10 mouse cellular contexts compared by ENCODE assay signal in the genomic region with DNA sequence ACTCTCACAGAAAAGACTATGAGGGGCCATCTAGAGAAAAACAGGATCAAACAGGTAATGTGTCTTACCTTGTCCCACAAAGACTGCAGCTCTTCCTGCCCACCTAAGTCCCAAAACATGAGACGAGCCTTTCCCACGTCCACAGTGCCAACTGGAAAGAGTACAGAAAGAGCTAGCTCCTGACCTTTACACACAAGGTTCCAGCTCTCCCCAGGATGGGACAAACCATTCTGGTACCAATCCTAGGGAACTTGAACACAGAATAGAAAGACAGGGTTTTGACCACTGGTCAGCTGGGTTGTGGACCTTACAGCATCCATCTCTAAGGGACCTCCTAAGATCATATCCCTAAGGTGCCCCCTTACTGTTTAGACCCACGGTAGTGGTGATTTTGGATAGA. TPM values are rescaled to one million over a fixed set of nuclear protein-coding genes. Genes with fewer than 3 reads are reported as not detected.
DNase-seq lines count a peak whose midpoint lies in the region; ATAC-seq and TF ChIP-seq lines count a peak whose summit lies in the region.
"Had no signal": no experiment of that assay in that cellular context is flagged by ENCODE, and none has a peak within 500 bp of the region (broad histone marks: within the 10 kb centered on the region; RNA-seq: fewer than 3 reads in every experiment).

No protein-coding gene starts in this region.

- peaks cover 32% of the 10 kb centered on the region for H3K4me1 ChIP-seq in kidney, embryonic 15.5 days
- peaks cover 10% of the 10 kb centered on the region for H3K4me1 ChIP-seq in cortical plate, adult 2 months (ENCODE audit: control insufficient read depth, insufficient read depth, low read length)
- peaks cover 29% of the 10 kb centered on the region for H3K4me1 ChIP-seq in hindbrain, embryonic 16.5 days (ENCODE audit: control insufficient read depth, insufficient read depth, low read depth, low read length)
- H3K4me1 ChIP-seq in midbrain, embryonic 14.5 days (ENCODE audit: control insufficient read depth, insufficient read depth, low read length) = peaks cover 26% of the 10 kb centered on the region

- peaks cover 53% of the 10 kb centered on the region for H3K36me3 ChIP-seq in kidney, embryonic 15.5 days
- peaks cover 16% of the 10 kb centered on the region for H3K36me3 ChIP-seq in hindbrain, embryonic 16.5 days (ENCODE audit: control insufficient read depth, insufficient read depth, low read length)
- peaks cover 45% of the 10 kb centered on the region for H3K36me3 ChIP-seq in midbrain, embryonic 14.5 days (ENCODE audit: control insufficient read depth, insufficient read depth, low read length)

- no peak for ATAC-seq in kidney, embryonic 15.5 days (replicated peaks; ENCODE audit: low FRiP score)
- ATAC-seq in hindbrain, embryonic 16.5 days = no peak
- no peak for ATAC-seq in midbrain, embryonic 14.5 days (ENCODE audit: low FRiP score, low TSS enrichment)

- WGBS in kidney, embryonic 15.5 days = 82% methylated on average over 3 of the region's 3 CpGs
- 81% methylated on average over 3 of the region's 3 CpGs for WGBS in hindbrain, embryonic 16.5 days
- WGBS in midbrain, embryonic 14.5 days = 86% methylated on average over 3 of the region's 3 CpGs

- TF ChIP-seq CTCF in cortical plate, adult 2 months (IDR thresholded peaks at IDR 0.05; ENCODE audit: extremely low read depth, insufficient read depth, low read length) = no peak

- H3K4me2 ChIP-seq in kidney, embryonic 15.5 days = peak overlapping the region; percentile 92
- peak overlapping the region; percentile 69 for H3K4me2 ChIP-seq in hindbrain, embryonic 16.5 days (ENCODE audit: low read length)
- peak overlapping the region; percentile 98 for H3K4me2 ChIP-seq in midbrain, embryonic 14.5 days (ENCODE audit: low read length)

- no peaks in the 10 kb centered on the region for H3K9me3 ChIP-seq in kidney, embryonic 15.5 days (replicated peaks)
- no peaks in the 10 kb centered on the region for H3K9me3 ChIP-seq in hindbrain, embryonic 16.5 days (ENCODE audit: control insufficient read depth, low read length)
- no peaks in the 10 kb centered on the region for H3K9me3 ChIP-seq in midbrain, embryonic 14.5 days (ENCODE audit: control insufficient read depth, low read length)

- no peak for DNase-seq in kidney, adult 8-10 months
- DNase-seq in midbrain, embryonic 14.5 days = no peak
- no peak for DNase-seq in urinary bladder, postnatal 14 days (ENCODE audit: low spot score)
- no peak for DNase-seq in adrenal gland, postnatal 25 days
- no peak for DNase-seq in right cerebral cortex, adult 2 months (ENCODE audit: low spot score in 2 of 2)
- DNase-seq: kidney, postnatal 25 days had no signal

- H3K4me3 ChIP-seq in kidney, embryonic 15.5 days (replicated peaks) = peak overlapping the region; percentile 92
- peak overlapping the region; percentile 89; the same call in 1 of the 2 replicates for H3K4me3 ChIP-seq in cortical plate, adult 2 months (ENCODE audit: insufficient read depth, low read length)
- H3K4me3 ChIP-seq in hindbrain, embryonic 16.5 days (ENCODE audit: low read length) = peak overlapping the region; percentile 52
- peak overlapping the region; percentile 85 for H3K4me3 ChIP-seq in midbrain, embryonic 14.5 days (replicated peaks; ENCODE audit: low read depth, low read length)

- TF ChIP-seq POLR2A in cortical plate, adult 2 months (IDR thresholded peaks at IDR 0.05; ENCODE audit: extremely low read depth, insufficient read depth, low read length) = no peak

- H3K27me3 ChIP-seq in kidney, embryonic 15.5 days = no peaks in the 10 kb centered on the region
- no peaks in the 10 kb centered on the region for H3K27me3 ChIP-seq in hindbrain, embryonic 16.5 days (replicated peaks; ENCODE audit: control insufficient read depth, insufficient read depth, low read length)
- H3K27me3 ChIP-seq in midbrain, embryonic 14.5 days (ENCODE audit: control insufficient read depth, insufficient read depth, low read length) = no peaks in the 10 kb centered on the region

- H3K27ac ChIP-seq in kidney, embryonic 15.5 days = no peak overlapping the region
- no peak overlapping the region for H3K27ac ChIP-seq in cortical plate, adult 2 months (ENCODE audit: insufficient read depth, low read length)
- H3K27ac ChIP-seq in hindbrain, embryonic 16.5 days (ENCODE audit: low read depth, low read length) = no peak overlapping the region
- no peak overlapping the region for H3K27ac ChIP-seq in midbrain, embryonic 14.5 days (replicated peaks; ENCODE audit: low read depth, low read length)

- peak overlapping the region; percentile 91 for H3K9ac ChIP-seq in kidney, embryonic 15.5 days
- peak overlapping the region; percentile 78 for H3K9ac ChIP-seq in hindbrain, embryonic 16.5 days (ENCODE audit: low read depth, low read length)
- H3K9ac ChIP-seq in midbrain, embryonic 14.5 days (replicated peaks; ENCODE audit: low read length) = peak overlapping the region; percentile 86

RNA-seq across cellular contexts. Expression of gene Zgpat, which starts 0.8 kb away (rescaled TPM):
- polyA plus RNA-seq in kidney, embryonic 15.5 days (2015; fragmentation: Nextera tagmentation; extraction: Ambion mirVana) = 41.7 and 43.7 TPM in 2 replicates
- polyA plus RNA-seq in cortical plate, adult 2 months (2012; rRNA removed) = 89.3 and 99.8 TPM in 2 replicates
- 75.0 and 83.7 TPM in 2 replicates for polyA plus RNA-seq in hindbrain, embryonic 16.5 days (2015; fragmentation: Nextera tagmentation; extraction: Ambion mirVana)
- 65.0 and 67.7 TPM in 2 replicates for polyA plus RNA-seq in midbrain, embryonic 14.5 days (2014; fragmentation: Nextera tagmentation; extraction: Ambion mirVana)
- 51.2 and 61.6 TPM in 2 replicates for total RNA-seq in adrenal gland, postnatal 25 days (2021)

RNA-seq across cellular contexts. Expression of gene Arfrp1, which starts 1.3 kb away (rescaled TPM):
- 69.4 and 71.8 TPM in 2 replicates for polyA plus RNA-seq in kidney, embryonic 15.5 days (2015; fragmentation: Nextera tagmentation; extraction: Ambion mirVana)
- polyA plus RNA-seq in cortical plate, adult 2 months (2012; rRNA removed) = 70.9 and 72.7 TPM in 2 replicates
- 83.5 and 87.2 TPM in 2 replicates for polyA plus RNA-seq in hindbrain, embryonic 16.5 days (2015; fragmentation: Nextera tagmentation; extraction: Ambion mirVana)
- 65.8 and 76.2 TPM in 2 replicates for polyA plus RNA-seq in midbrain, embryonic 14.5 days (2014; fragmentation: Nextera tagmentation; extraction: Ambion mirVana)
- total RNA-seq in adrenal gland, postnatal 25 days (2021) = 40.8 and 49.7 TPM in 2 replicates

RNA-seq across cellular contexts. Expression of gene Lime1, which starts 15.9 kb away (rescaled TPM):
- polyA plus RNA-seq in kidney, embryonic 15.5 days (2015; fragmentation: Nextera tagmentation; extraction: Ambion mirVana) = 22.6 and 26.7 TPM in 2 replicates
- 66.5 and 71.4 TPM in 2 replicates for polyA plus RNA-seq in cortical plate, adult 2 months (2012; rRNA removed)
- polyA plus RNA-seq in hindbrain, embryonic 16.5 days (2015; fragmentation: Nextera tagmentation; extraction: Ambion mirVana) = 46.4 and 56.5 TPM in 2 replicates
- 43.7 and 50.1 TPM in 2 replicates for polyA plus RNA-seq in midbrain, embryonic 14.5 days (2014; fragmentation: Nextera tagmentation; extraction: Ambion mirVana)
- 24.7 and 33.2 TPM in 2 replicates for total RNA-seq in adrenal gland, postnatal 25 days (2021)

RNA-seq across cellular contexts. Expression of gene Rtel1, which starts 44.4 kb away (rescaled TPM):
- polyA plus RNA-seq in kidney, embryonic 15.5 days (2015; fragmentation: Nextera tagmentation; extraction: Ambion mirVana) = 41.8 and 44.7 TPM in 2 replicates
- 55.5 and 62.0 TPM in 2 replicates for polyA plus RNA-seq in cortical plate, adult 2 months (2012; rRNA removed)
- 33.7 and 38.2 TPM in 2 replicates for polyA plus RNA-seq in hindbrain, embryonic 16.5 days (2015; fragmentation: Nextera tagmentation; extraction: Ambion mirVana)
- 40.3 and 46.9 TPM in 2 replicates for polyA plus RNA-seq in midbrain, embryonic 14.5 days (2014; fragmentation: Nextera tagmentation; extraction: Ambion mirVana)
- 43.4 and 44.7 TPM in 2 replicates for total RNA-seq in adrenal gland, postnatal 25 days (2021)

RNA-seq across cellular contexts. Expression of gene Stmn3, which starts 49.6 kb away (rescaled TPM):
- 5.1 and 17.3 TPM in 2 replicates for polyA plus RNA-seq in kidney, embryonic 15.5 days (2015; fragmentation: Nextera tagmentation; extraction: Ambion mirVana)
- polyA plus RNA-seq in cortical plate, adult 2 months (2012; rRNA removed) = 777 and 783 TPM in 2 replicates
- polyA plus RNA-seq in hindbrain, embryonic 16.5 days (2015; fragmentation: Nextera tagmentation; extraction: Ambion mirVana) = 1,680 and 1,967 TPM in 2 replicates
- polyA plus RNA-seq in midbrain, embryonic 14.5 days (2014; fragmentation: Nextera tagmentation; extraction: Ambion mirVana) = 1,182 and 1,543 TPM in 2 replicates
- 9.8 and 12.2 TPM in 2 replicates for total RNA-seq in adrenal gland, postnatal 25 days (2021)
- total RNA-seq: common myeloid progenitor, adult 5-6 weeks had no signal
